Mouse (Mus musculus): Measurements from ENCODE around the gene Ubl7.
"Not testable (repeated sequence)": the region's sequence is repeated elsewhere in the genome, so short reads cannot be mapped to it uniquely, and the experiment has no call there.

The Ubl7 gene

DNA sequence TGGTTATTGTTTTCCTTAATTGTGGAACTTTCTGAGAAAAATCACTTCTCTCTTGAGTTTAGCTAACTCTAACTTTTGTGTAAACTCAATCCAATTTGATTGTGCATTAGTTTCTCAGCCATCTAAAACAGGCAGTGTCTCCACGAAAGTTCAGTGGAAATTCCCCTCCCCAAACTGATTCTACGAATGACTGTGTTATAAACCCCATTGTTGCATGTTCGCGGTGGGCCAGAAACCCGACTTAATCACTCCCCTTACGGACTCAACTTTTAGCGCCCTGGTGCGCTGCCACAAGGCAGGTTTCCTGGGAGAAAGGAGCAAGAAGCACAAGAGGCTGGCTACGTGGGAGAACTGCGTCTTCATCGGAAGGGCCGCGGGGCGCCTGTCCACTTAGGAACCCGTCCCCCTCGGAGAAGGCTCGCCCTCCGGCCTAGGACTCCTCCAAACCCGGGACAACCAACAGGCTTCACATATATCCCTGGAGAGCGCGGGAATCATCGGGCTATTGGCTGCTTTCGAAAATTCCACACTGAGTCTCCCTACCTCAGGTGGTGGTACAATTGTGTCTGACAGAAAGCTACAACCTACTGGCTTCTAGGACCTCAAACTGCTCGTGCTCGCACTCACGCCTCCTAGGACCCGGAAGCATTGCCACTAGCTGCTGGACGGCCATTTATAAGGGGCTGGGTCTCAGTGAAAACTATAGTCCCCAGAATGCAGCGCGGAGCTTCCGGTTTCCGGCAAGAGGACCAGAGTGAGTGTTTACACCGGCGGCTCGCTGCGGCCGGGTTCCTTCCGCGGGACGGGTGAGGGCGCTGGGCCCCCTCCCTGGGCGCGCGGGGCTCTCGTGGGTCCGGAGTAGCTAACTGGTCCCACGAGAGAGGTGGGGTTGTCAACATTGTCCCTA lies at the start of gene Ubl7:
TSS of gene Ubl7 (plus strand) at position 726 of the 907 bp plus-strand sequence.
- DNase-seq: peak; percentile 89 to 91

GRCm38 (mm10) chr9:57861951-57862471 lies 48.8 kb upstream of the Ubl7 start:
- DNase-seq: peak; percentile 72 to 79

DNA sequence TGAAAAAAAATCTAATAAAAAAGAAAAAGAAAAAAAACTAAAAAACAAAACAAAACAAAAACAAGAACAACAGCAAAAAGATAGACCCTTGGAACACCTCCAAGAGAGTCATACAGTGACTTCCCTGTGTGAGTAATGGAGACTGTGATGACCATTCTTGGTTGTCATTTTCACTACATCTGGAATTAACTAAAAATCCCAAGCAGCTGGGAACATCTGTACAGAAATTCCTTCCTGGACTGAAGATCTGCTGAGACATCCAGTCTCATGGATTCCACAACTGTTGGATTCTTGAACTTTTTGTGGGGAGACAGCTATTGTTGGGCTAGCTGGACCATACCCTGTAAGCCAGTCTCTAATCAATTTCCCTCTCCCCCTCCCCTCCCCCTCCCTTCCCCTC lies 46.4 kb upstream of the Ubl7 start:
- DNase-seq: no peak

- DNase-seq: no peak
Measured at GRCm38 (mm10) chr9:57866530-57866929, 44.2 kb upstream of the Ubl7 start.

- no peak for DNase-seq
Measured at GRCm38 (mm10) chr9:57867236-57867635, 43.5 kb upstream of the Ubl7 start.

GRCm38 (mm10) chr9:57867880-57868279 lies 42.9 kb upstream of the Ubl7 start:
- DNase-seq: no peak

- DNase-seq: no peak
Measured at GRCm38 (mm10) chr9:57868767-57869166, 42.0 kb upstream of the Ubl7 start.

DNA sequence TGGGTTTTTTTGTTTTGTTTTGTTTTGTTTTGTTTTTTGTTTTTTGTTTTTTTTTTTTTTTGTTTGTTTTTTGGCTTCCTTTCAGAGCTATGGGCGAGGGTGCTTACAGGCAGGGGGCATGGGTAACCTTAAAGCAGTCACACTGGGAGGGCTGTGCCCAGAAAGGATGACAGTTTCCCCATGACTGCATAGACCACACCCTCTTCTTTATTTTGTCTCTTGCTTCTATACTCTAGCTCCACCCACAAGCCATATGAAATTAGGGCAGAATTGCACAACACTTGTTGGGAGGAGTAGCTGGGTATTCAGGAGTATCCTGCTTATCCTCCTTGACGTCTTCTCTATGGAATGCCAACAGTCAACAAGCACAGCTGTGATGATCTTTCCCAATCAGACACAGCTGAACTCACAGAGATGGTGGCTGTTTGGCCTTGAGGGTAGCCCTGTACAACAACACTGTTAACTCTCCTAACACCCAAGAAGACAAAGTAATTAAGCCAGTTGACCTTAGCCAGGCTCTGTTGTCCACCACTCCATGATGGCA lies 40.4 kb upstream of the Ubl7 start:
- no peak for DNase-seq

- DNase-seq: no peak
Measured at GRCm38 (mm10) chr9:57874134-57874533, 36.6 kb upstream of the Ubl7 start.

GRCm38 (mm10) chr9:57874994-57875393 lies 35.8 kb upstream of the Ubl7 start:
- no peak for DNase-seq

- DNase-seq: no peak
Measured at GRCm38 (mm10) chr9:57879213-57879612, 31.6 kb upstream of the Ubl7 start.

DNA sequence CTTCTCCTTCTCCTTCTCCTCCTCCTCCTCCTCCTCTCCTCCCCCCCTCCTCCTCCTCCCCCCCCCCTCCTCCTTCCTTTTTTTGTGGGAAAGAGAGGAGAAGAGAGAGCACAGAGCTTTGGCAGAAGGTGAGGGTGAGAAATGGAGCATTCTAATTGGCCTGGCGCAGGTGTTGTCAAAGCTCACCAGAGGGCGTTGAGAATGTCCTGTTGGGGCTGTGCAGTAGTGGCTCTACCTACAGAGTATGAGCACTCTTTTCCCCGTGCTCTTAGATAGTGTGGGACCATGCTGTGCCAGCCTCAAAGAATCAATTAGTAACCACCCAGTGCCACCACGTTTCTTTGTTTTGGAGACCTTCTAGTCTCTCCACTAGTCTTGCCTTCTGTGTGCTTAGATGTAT lies 30.5 kb upstream of the Ubl7 start:
- no peak for DNase-seq

- not testable (repeated sequence) for DNase-seq
Measured at GRCm38 (mm10) chr9:57881781-57882180, 29.0 kb upstream of the Ubl7 start.

DNA sequence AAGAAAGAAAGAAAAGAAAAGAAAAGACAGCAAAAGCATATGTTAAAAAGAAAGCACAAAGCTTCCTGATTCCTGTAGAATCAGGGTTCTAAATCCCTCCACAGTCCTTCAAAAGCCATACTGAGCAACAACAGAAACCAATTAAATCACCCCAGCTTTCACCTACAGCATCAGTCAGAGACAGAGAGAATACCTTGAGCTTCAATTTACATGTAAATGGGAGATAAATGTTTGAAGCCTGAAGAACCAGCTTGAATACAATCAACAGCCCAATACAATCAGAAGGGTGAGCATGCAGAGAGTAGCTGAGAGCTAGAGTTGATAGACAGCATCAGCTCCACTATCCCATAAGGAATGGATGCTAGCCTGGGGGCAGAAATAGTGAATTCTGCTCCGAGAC lies 27.4 kb upstream of the Ubl7 start:
- DNase-seq: no peak

- DNase-seq: no peak
Measured at GRCm38 (mm10) chr9:57888119-57888518, 22.7 kb upstream of the Ubl7 start.

- DNase-seq: no peak
Measured at GRCm38 (mm10) chr9:57900478-57900877, 10.3 kb upstream of the Ubl7 start.

DNA sequence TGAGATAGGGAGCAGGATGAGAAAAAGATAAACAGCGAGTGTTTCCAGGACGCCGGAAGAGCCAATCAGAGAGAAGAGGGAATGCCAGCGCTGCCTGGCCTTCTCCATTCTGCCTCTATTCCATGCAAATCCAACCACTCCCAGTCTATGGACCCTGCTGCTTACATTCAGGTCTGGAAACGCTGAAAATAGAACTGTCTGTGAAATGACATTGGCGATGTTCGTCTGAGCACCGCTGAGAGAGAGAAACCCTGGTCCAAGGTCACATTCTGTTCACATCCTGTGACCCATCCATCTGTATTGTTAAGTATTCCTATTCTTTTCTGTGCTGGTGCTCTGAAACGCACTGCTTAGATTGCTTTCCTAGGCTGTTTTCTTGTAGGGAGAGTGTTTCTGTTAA lies 9.6 kb upstream of the Ubl7 start:
- no peak for DNase-seq

DNA sequence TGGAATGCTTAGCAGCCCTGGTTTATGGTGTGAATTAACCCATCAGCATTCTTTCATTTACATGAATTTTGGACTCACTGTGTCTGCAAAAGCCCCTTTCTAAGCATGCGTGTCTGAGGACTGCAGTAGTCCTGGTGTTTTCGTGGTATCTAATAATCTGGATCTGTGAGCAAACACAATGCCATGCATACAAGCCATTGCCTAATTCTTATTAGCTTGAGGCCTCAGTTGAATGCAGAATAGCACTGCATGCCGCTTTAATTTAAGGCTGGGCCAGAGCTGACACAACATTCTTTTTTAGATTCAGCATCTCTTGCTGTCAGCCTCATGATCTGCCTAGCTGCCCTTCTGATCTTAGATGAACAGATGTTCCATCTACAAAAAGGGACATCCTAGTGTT lies 9.2 kb upstream of the Ubl7 start:
- DNase-seq: no peak

GRCm38 (mm10) chr9:57902132-57902531 lies 8.6 kb upstream of the Ubl7 start:
- no peak for DNase-seq

DNA sequence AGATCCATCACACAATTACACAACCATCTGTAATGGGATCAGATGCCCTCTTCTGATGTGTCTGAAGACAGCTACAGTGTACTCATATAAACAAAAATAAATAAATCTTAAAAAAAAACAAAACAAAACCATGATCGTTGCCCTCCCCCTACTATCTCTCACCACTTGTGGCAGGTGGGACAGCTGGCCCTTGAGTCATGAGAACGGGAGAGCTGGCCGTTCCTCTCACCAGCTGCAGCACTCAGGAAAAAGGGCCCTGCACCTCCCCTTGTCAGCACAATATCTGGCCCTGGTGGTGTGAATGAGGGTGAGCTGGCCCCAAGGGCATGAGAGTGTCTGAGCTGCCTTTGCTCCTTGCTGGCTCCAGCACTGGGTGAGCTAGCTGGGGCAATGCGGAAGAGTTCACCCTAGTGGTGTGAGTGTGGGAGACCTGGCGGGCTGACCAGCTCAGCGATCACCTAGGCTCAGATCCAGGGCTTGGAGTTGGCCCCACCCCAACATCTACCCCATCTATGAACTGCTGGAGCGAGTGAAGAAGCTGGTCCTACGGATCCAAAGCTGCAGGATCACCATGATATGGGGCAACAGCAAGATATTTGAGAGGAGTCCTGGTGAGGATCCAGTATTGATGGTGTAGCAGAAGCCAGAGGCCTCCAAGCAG lies 7.1 kb upstream of the Ubl7 start:
- DNase-seq: peak in 1 of 2 experiments; percentile 45

GRCm38 (mm10) chr9:57904250-57904644 lies 6.5 kb upstream of the Ubl7 start:
- no peak for DNase-seq

DNA sequence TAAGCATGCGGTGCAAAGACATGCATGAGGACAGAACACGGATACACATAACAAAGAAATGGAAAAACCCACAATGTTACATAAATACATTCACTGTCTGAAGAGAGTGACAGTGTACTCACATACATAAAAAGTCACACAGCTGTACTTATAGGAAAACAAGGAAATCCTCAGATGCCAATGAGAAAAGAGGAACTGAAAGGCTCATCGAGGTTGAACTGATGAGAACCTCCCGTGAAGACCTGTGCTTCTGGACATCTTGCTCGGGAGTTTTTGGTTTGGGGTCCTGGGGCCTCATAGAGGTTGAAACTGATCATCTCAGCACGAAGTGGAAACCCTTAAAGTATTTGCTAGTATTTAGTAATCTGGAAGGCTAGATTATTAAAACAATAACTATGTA lies 3.6 kb upstream of the Ubl7 start:
- DNase-seq: no peak

DNA sequence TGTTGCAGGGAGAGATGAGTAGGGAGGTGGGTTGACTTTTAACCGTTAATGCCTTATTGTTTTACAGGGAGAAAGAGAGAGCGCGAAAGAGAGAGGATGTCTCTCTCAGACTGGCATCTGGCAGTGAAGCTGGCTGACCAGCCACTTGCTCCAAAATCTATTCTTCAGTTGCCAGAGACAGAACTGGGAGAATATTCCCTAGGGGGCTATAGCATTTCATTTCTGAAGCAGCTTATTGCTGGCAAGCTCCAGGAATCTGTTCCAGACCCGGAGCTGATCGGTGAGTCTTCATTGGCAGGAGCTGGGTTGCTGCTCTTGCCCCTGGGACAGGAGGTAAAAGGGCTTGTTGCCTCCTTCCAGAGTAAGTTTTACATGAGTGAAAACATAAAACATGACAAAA lies 1.8 kb downstream of the Ubl7 start:
- no peak for DNase-seq

Measured in cerebellum, postnatal 14 days (tissue).